Mouse (Mus musculus): ENCODE measurements at regions not wholly inside any gene's neighbourhood (a gene's known extent, or its start where the extent isn't known, plus 50 kb on each side); places are given as distances from the start of the nearest gene placed in this dataset.

DNA sequence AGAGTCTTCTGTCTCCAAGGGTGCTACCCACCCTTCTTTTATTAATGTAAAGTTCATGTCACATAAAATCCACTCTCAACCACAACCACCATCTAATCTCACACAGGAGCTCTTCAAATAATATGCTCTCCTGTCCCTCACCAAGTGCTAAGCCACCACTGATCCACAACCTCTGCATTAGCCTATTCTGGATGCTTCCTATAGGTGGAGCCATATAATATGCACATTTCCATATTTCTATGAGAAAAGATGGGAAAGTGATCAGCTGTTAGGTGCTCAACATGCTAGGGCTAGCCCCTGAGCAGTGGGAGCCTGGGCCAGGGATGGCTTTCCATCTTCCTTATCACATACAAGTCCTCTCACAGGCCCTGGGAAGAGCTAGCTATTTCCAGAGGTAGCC lies 156.9 kb upstream of the Slc24a3 start:
- no peak for TF ChIP-seq EP300 (IDR thresholded peaks at IDR 0.05; ENCODE audit: low read length)
- TF ChIP-seq UBTF (IDR thresholded peaks at IDR 0.05; ENCODE audit: low read depth, low read length), result no peak
- no peak for TF ChIP-seq CHD2 (IDR thresholded peaks at IDR 0.05; ENCODE audit: low read length)
- TF ChIP-seq CTCF (conservative IDR thresholded peaks at IDR 0.05 in 1 of 2, IDR thresholded peaks at IDR 0.05 in 1 of 2; ENCODE audit: low read depth in 2 of 2, low read length in 2 of 2), result peak in 1 of 2 experiments; percentile 13; a peak in 1 of 4 replicates
- no peak for TF ChIP-seq RCOR1 (conservative IDR thresholded peaks at IDR 0.05; ENCODE audit: low read depth, low read length)
- TF ChIP-seq NRF1 (IDR thresholded peaks at IDR 0.05; ENCODE audit: low read depth, low read length), result no peak
- no peak for TF ChIP-seq ELF1 (IDR thresholded peaks at IDR 0.05; ENCODE audit: low read depth, low read length)
- no peak for TF ChIP-seq ZKSCAN1 (IDR thresholded peaks at IDR 0.05; ENCODE audit: borderline replicate concordance, low read depth, low read length)
- TF ChIP-seq POLR2A (IDR thresholded peaks at IDR 0.05; ENCODE audit: low read depth, low read length), result no peak
- TF ChIP-seq ZMIZ1 (IDR thresholded peaks at IDR 0.05; ENCODE audit: low read depth, low read length), result no peak
- no peak for TF ChIP-seq MAFK (IDR thresholded peaks at IDR 0.05; ENCODE audit: insufficient replicate concordance, low read length)
- no peak for TF ChIP-seq GABPA (IDR thresholded peaks at IDR 0.05; ENCODE audit: insufficient replicate concordance, low read depth, low read length)

Data from CH12.LX (cell line).